Mouse (Mus musculus): ENCODE measurements around the gene Rhox3a. TPM values are rescaled to one million over a fixed set of nuclear protein-coding genes. Genes with fewer than 3 reads are reported as not detected.

Rhox3a gene
- not detected for polyA plus RNA-seq (2017; shearing (Covaris generic))

DNA sequence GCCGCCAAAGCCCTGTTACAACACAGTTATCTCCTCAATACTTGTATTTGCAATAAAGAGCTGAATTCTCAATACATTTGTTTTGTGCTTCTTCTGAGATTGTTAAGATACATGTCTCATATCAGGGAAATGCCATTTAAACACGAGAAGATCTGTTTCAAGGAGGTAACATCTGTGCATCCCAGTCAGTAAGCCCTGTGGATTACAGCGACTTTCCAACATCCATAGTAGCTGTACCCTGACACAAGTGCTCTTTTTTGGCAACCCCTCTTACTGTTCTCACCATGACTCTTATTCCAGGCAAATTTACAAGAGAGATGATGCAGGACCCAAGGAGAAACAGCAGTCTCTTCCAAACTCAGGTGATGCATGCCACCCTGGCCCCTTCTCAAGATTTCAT, at the start of gene Rhox3a:
Gene Rhox3a, plus strand, starts transcription at position 301 of the 400 bp plus-strand sequence.

DNA sequence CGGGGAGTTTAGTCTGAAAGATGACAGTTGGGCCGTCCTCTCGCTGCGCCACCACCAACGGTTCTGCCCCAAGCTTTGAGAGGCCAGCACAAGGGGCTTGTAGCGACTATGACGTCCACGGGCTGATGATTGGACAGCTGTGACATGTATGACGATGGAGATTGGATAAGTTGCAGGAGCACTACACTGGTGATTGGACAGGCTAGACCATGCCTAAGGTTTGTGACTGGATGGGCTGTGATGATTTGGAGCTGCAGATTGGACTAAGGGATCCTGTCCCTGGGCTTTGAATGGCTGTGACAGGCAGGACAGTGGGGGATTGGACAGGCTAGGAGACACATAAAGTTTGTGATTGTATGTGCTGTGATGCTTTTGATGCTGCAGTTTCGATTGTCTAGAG, 38.8 kb upstream of the Rhox3a start, which contains the start of gene Gm9:
Gene Gm9, minus strand, starts transcription at position 101 of the 400 bp plus-strand sequence.

DNA sequence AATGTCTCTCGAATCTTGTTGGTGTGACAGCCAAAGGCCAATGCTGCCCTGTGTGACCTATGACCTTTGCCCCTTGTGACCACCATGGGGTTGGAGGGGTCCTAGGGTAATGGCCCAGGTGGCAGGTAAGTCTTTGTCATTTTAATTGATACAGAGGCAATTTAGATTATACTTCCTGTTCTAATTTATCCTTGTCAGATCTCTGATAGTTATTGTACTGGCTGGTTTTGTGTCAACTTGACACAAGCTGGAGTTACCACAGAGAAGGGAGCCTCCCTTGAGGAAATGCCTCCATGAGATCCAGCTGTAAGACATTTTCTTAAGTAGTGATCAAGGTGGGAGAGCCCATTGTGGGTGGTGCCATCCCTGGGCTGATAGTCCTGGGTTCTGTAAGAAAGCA, 27.6 kb upstream of the Rhox3a start, which contains the start of gene Rhox1:
Gene Rhox1, minus strand, starts transcription at position 101 of the 400 bp plus-strand sequence.

DNA sequence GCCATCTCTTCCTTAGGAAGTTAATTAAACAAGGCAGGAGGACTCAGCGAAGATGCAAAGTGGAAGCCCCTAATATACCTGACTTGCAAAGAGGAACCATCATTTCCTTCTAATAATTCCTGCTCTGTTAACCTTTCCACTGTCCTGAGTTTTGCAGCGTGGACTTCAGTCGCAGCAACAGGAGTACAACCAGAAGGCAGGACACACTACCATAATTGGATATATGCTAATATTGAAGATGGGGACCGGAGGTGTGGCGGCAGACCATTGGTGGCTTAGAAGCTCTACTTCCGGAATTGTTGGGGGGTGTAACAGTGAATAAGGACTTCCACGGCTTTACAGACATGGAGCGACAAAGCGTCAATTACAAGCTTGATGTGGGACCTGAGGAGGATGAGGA, 5.0 kb upstream of the Rhox3a start, which contains the start of gene Rhox2a:
Gene Rhox2a, plus strand, starts transcription at position 301 of the 400 bp plus-strand sequence.

DNA sequence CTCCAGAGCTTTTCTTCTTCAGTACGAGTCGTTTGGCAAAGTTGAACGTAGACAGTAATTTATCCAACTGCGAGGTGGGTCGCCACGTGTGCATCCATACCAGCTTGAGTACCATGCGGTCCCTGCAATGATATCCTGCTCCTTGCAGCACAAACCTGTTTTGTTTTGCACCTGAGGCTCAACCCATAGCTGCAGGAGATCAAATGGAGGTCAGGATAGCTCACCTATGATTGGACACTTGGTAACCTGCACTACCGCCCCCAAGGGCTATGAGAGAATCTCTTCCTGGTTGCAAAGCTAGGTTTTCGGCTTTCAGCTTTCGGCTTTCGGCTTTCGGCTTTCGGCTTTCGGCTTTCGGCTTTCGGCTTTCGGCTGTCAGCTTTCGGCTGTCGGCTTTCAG, 15.3 kb downstream of the Rhox3a start, which contains the start of gene Rhox4a:
Gene Rhox4a, plus strand, starts transcription at position 301 of the 400 bp plus-strand sequence.

Other genes with a start within 250 kb of the Rhox3a start
- gene Sowahd, start 201.1 kb upstream of the Rhox3a start, polyA plus RNA-seq (2017; shearing (Covaris generic)): not detected
- gene Rpl39, start 164.5 kb upstream of the Rhox3a start, polyA plus RNA-seq (2017; shearing (Covaris generic)): 621 TPM
- 26.0 TPM for gene Upf3b, start 139.6 kb upstream of the Rhox3a start, polyA plus RNA-seq (2017; shearing (Covaris generic))
- 24.4 TPM for gene Nkap, start 123.1 kb upstream of the Rhox3a start, polyA plus RNA-seq (2017; shearing (Covaris generic))
- gene Akap14, start 81.1 kb upstream of the Rhox3a start, polyA plus RNA-seq (2017; shearing (Covaris generic)): 0.15 TPM
- gene Ndufa1, start 58.8 kb upstream of the Rhox3a start, polyA plus RNA-seq (2017; shearing (Covaris generic)): 270 TPM
- gene Rnf113a1, start 58.7 kb upstream of the Rhox3a start, polyA plus RNA-seq (2017; shearing (Covaris generic)): 12.8 TPM
- gene Gm9, start 38.9 kb upstream of the Rhox3a start, polyA plus RNA-seq (2017; shearing (Covaris generic)): not detected
- not detected for gene Rhox1, start 27.7 kb upstream of the Rhox3a start, polyA plus RNA-seq (2017; shearing (Covaris generic))
- gene Rhox2a, start 4.9 kb upstream of the Rhox3a start, polyA plus RNA-seq (2017; shearing (Covaris generic)): not detected
- gene Rhox4a, start 15.4 kb downstream of the Rhox3a start, polyA plus RNA-seq (2017; shearing (Covaris generic)): not detected
- gene Rhox3a2, start 130.1 kb downstream of the Rhox3a start, polyA plus RNA-seq (2017; shearing (Covaris generic)): not detected
- not detected for gene Rhox4a2, start 140.9 kb downstream of the Rhox3a start, polyA plus RNA-seq (2017; shearing (Covaris generic))
- gene Rhox2b, start 162.1 kb downstream of the Rhox3a start, polyA plus RNA-seq (2017; shearing (Covaris generic)): not detected
- gene Rhox4b, start 182.6 kb downstream of the Rhox3a start, polyA plus RNA-seq (2017; shearing (Covaris generic)): not detected
- not detected for gene Rhox2c, start 203.8 kb downstream of the Rhox3a start, polyA plus RNA-seq (2017; shearing (Covaris generic))
- not detected for gene Rhox3c, start 208.7 kb downstream of the Rhox3a start, polyA plus RNA-seq (2017; shearing (Covaris generic))
- not detected for gene Rhox4c, start 230.4 kb downstream of the Rhox3a start, polyA plus RNA-seq (2017; shearing (Covaris generic))
- gene Rhox2d, start 243.5 kb downstream of the Rhox3a start, polyA plus RNA-seq (2017; shearing (Covaris generic)): not detected